Mouse (Mus musculus) forebrain, embryonic 13.5 days (tissue): Measurements from ENCODE around the gene Golga4. TPM values are rescaled to one million over a fixed set of nuclear protein-coding genes. Genes with fewer than 3 reads are reported as not detected.

Experiments used
- ATAC-seq: fragments of 200-750 bp; cut with Nextera tagmentation; 2 replicates; pipeline ENCODE4 v1.8.0; 2017
- H3K27ac ChIP-seq: fragments of 300-500 bp; sonication (generic); 2 replicates; pipeline ENCODE4 v1.5.1; 2015; ENCODE audit warnings: inconsistent platforms, mild to moderate bottlenecking, moderate library complexity
- H3K27me3 ChIP-seq: fragments of 300-500 bp; sonication (generic); 2 replicates; pipeline ENCODE4 v1.6.1; 2015; ENCODE audit warnings: mild to moderate bottlenecking, inconsistent platforms
- H3K36me3 ChIP-seq: fragments of 300-500 bp; sonication (generic); 2 replicates; pipeline ENCODE4 v1.6.1; 2015; ENCODE audit warnings: mild to moderate bottlenecking, inconsistent platforms; ENCODE audit not compliant: poor library complexity, severe bottlenecking
- H3K4me1 ChIP-seq: fragments of 300-500 bp; sonication (generic); 2 replicates; pipeline ENCODE4 v1.6.1; 2015; ENCODE audit warnings: inconsistent platforms
- H3K4me2 ChIP-seq: fragments of 300-500 bp; sonication (generic); 2 replicates; pipeline ENCODE4 v1.6.1; 2015; ENCODE audit warnings: inconsistent platforms, mild to moderate bottlenecking, moderate library complexity
- H3K4me3 ChIP-seq: fragments of 300-500 bp; sonication (generic); 2 replicates; pipeline ENCODE4 v1.5.1; 2015; ENCODE audit warnings: mild to moderate bottlenecking, inconsistent platforms
- H3K9ac ChIP-seq: fragments of 300-500 bp; sonication (generic); 2 replicates; pipeline ENCODE4 v1.6.1; 2015; ENCODE audit warnings: mild to moderate bottlenecking, inconsistent platforms
- H3K9me3 ChIP-seq: fragments of 300-500 bp; sonication (generic); replicated peaks from 2 replicates; pipeline ENCODE4 v1.6.1; 2016; ENCODE audit warnings: inconsistent platforms
- WGBS: fragments of 180-500 bp; shearing (Covaris S2); methylation state at CpG from one replicate; pipeline ENCODE4 v1.1.7; 2015; 5-methylcytosine and 5-hydroxymethylcytosine counted together
- polyA plus RNA-seq: library from polyadenylated mRNA; unstranded; fragments of >200 nt; fragmentation: Nextera tagmentation; extraction: Ambion mirVana; gene quantifications from 2 replicates; pipeline ENCODE4 v1.2.1, GENCODE M21; 2015

Gene Golga4
- polyA plus RNA-seq, 1 experiment from 2014 or later = 54.3 TPM

DNA sequence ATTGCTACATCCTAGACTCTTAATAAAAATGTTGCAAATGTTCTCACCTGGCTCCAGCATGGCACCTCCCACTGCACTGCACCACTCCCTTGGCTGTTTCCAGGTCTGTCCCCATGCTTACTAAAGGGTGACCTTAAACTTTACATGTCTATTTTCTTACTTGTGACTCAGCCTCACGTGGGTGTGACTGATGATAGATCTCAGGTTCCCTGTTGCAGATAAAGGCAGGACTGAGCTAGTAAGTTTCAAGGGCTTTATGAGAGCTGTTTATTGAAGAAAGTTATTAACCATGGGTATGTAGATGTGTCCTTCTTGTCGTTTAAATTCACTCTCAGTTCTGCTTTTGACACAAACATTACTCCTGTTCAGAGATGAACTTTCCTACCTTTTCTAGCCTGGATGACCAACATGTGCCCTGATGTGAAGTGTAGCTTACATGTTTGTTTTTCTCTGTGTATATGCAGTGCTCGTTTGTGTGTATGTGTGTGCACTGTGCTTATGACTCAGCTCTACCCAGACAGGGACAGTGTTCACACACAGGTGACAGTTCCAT is 6.7 kb downstream of the Golga4 start:
- Histone ChIP-seq H3K4me1 (peaks cover 20% of the 10 kb centered on the region), H3K36me3 (peaks cover 23% of the 10 kb centered on the region), H3K9me3 (no peaks in the 10 kb centered on the region), H3K9ac (no peak overlapping the region), H3K4me2 (no peak overlapping the region), H3K27ac (no peak overlapping the region), H3K4me3 (no peak overlapping the region), H3K27me3 (no peaks in the 10 kb centered on the region)
- WGBS = 82% methylated on average over 3 of the region's 3 CpGs
- no peak for ATAC-seq

- WGBS = 94% methylated on average over 6 of the region's 6 CpGs
These were observed 9.4 kb downstream of the Golga4 start for GRCm38 (mm10) chr9:118515476-118515875.

DNA sequence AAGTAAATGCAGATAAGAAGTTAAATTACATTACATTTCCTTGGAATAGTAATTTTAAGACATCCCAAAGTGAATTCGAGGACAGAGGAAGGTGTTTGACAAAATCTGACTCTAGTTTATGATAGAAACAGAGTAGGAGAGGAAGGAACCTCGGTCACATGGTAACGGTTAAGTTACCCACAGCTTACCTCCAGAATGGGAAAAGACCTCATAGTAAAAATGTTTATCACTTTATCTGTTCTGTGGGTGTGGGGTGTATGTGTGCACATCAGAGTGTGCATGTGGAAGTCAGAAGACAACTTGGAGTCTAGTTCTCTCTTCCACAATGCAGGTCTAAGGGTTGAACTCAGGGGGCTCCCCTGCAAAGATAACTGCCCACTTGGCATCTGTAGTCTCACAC is 10.1 kb downstream of the Golga4 start:
- ATAC-seq = no peak
- Histone ChIP-seq H3K4me1 (0 out of 2 replicates have a peak, but pooled peaks cover 4% of the 10 kb centered on the region), H3K4me3 (no peak overlapping the region), H3K4me2 (no peak overlapping the region), H3K27ac (no peak overlapping the region), H3K9me3 (no peaks in the 10 kb centered on the region), H3K27me3 (no peaks in the 10 kb centered on the region), H3K9ac (no peak overlapping the region), H3K36me3 (peaks cover 17% of the 10 kb centered on the region)
- 96% methylated on average over 3 of the region's 3 CpGs for WGBS

More at GRCm38 (mm10) chr9:118515476-118515875, 9.4 kb downstream of the Golga4 start:
- no peak for ATAC-seq
- H3K9me3 ChIP-seq = no peaks in the 10 kb centered on the region
- no peak overlapping the region for H3K4me2 ChIP-seq
- no peak overlapping the region for H3K4me3 ChIP-seq
- no peaks in the 10 kb centered on the region for H3K27me3 ChIP-seq
- H3K9ac ChIP-seq = no peak overlapping the region
- 0 out of 2 replicates have a peak, but pooled peaks cover 4% of the 10 kb centered on the region for H3K4me1 ChIP-seq
- H3K36me3 ChIP-seq = peaks cover 23% of the 10 kb centered on the region
- no peak overlapping the region for H3K27ac ChIP-seq

- no peak for ATAC-seq
- H3K4me3 ChIP-seq = no peak overlapping the region
- H3K9ac ChIP-seq = no peak overlapping the region
- peaks cover 20% of the 10 kb centered on the region for H3K36me3 ChIP-seq
- no peaks in the 10 kb centered on the region for H3K27me3 ChIP-seq
- 0 out of 2 replicates have a peak, but pooled peaks cover 4% of the 10 kb centered on the region for H3K4me1 ChIP-seq
- H3K9me3 ChIP-seq = no peaks in the 10 kb centered on the region
- no peak overlapping the region for H3K4me2 ChIP-seq
- WGBS = 86% methylated on average over 7 of the region's 8 CpGs
- H3K27ac ChIP-seq = no peak overlapping the region
These were observed 11.6 kb downstream of the Golga4 start for GRCm38 (mm10) chr9:118517619-118518018.

DNA sequence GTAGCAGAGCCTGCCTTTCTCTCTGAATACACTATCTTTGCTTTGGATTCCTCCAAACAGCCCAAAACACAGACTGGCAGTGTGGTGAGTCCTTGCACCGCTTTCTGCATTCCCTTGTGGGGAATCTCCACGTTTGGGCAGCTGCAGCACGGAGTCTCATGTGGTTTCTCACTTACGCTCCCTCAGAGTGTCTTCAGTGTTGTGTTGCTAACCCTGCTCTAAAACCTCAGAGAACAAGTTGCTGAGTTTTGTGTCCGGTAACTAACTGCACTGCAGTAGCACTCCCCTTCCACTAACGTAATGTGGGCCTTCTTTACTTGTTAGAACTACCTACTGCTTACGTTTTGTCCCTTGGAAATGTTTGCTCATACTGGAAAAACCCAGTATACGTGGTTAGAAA is 13.0 kb downstream of the Golga4 start:
- no peak overlapping the region for H3K4me2 ChIP-seq
- whole genome bisulfite sequencing = 85% methylated on average over 8 of the region's 8 CpGs
- no peak overlapping the region for H3K27ac ChIP-seq
- H3K4me1 ChIP-seq = 0 out of 2 replicates have a peak, but pooled peaks cover 4% of the 10 kb centered on the region
- H3K36me3 ChIP-seq = peaks cover 30% of the 10 kb centered on the region
- H3K4me3 ChIP-seq = no peak overlapping the region
- no peaks in the 10 kb centered on the region for H3K9me3 ChIP-seq
- H3K27me3 ChIP-seq = no peaks in the 10 kb centered on the region
- H3K9ac ChIP-seq = no peak overlapping the region
- ATAC-seq = no peak

- ATAC-seq = no peak
These were observed 13.9 kb downstream of the Golga4 start for GRCm38 (mm10) chr9:118520011-118520410.

GRCm38 (mm10) chr9:118520858-118521257 is 14.8 kb downstream of the Golga4 start:
- ATAC-seq = no peak
- 39% methylated on average over 3 of the region's 3 CpGs for WGBS
- Histone ChIP-seq H3K9me3 (no peaks in the 10 kb centered on the region), H3K9ac (no peak overlapping the region), H3K4me2 (no peak overlapping the region), H3K36me3 (peaks cover 31% of the 10 kb centered on the region), H3K4me1 (0 out of 2 replicates have a peak, but pooled peaks cover 4% of the 10 kb centered on the region), H3K27ac (no peak overlapping the region), H3K4me3 (no peak overlapping the region), H3K27me3 (no peaks in the 10 kb centered on the region)

More at GRCm38 (mm10) chr9:118520011-118520410, 13.9 kb downstream of the Golga4 start:
- 80% methylated on average over 8 of the region's 8 CpGs for WGBS
- no peak overlapping the region for H3K4me3 ChIP-seq
- no peaks in the 10 kb centered on the region for H3K27me3 ChIP-seq
- H3K9me3 ChIP-seq = no peaks in the 10 kb centered on the region
- H3K9ac ChIP-seq = no peak overlapping the region
- H3K4me1 ChIP-seq = 0 out of 2 replicates have a peak, but pooled peaks cover 4% of the 10 kb centered on the region
- peaks cover 32% of the 10 kb centered on the region for H3K36me3 ChIP-seq
- H3K4me2 ChIP-seq = no peak overlapping the region
- H3K27ac ChIP-seq = no peak overlapping the region

GRCm38 (mm10) chr9:118521659-118522058 is 15.6 kb downstream of the Golga4 start:
- Histone ChIP-seq H3K9ac (no peak overlapping the region), H3K4me2 (no peak overlapping the region), H3K4me3 (no peak overlapping the region), H3K27me3 (no peaks in the 10 kb centered on the region), H3K9me3 (no peaks in the 10 kb centered on the region), H3K27ac (no peak overlapping the region), H3K4me1 (0 out of 2 replicates have a peak, but pooled peaks cover 4% of the 10 kb centered on the region), H3K36me3 (peaks cover 39% of the 10 kb centered on the region)
- ATAC-seq = no peak
- 79% methylated on average over 8 of the region's 8 CpGs for WGBS

GRCm38 (mm10) chr9:118523738-118524137 is 17.7 kb downstream of the Golga4 start:
- H3K27me3 ChIP-seq = no peaks in the 10 kb centered on the region
- H3K36me3 ChIP-seq = peaks cover 57% of the 10 kb centered on the region
- H3K27ac ChIP-seq = no peak overlapping the region
- no peak overlapping the region for H3K4me3 ChIP-seq
- WGBS = 95% methylated on average over 11 of the region's 11 CpGs
- no peaks in the 10 kb centered on the region for H3K9me3 ChIP-seq
- H3K4me1 ChIP-seq = 0 out of 2 replicates have a peak, but pooled peaks cover 4% of the 10 kb centered on the region
- no peak for ATAC-seq
- no peak overlapping the region for H3K4me2 ChIP-seq
- H3K9ac ChIP-seq = no peak overlapping the region

- WGBS = 91% methylated on average over 18 of the region's 18 CpGs
- Histone ChIP-seq H3K36me3 (peaks cover 89% of the 10 kb centered on the region), H3K27me3 (no peaks in the 10 kb centered on the region), H3K4me1 (no peaks in the 10 kb centered on the region), H3K27ac (no peak overlapping the region), H3K9me3 (no peaks in the 10 kb centered on the region), H3K4me3 (no peak overlapping the region), H3K4me2 (no peak overlapping the region), H3K9ac (no peak overlapping the region)
- no peak for ATAC-seq
These were observed 21.0 kb downstream of the Golga4 start for GRCm38 (mm10) chr9:118527056-118527455.

DNA sequence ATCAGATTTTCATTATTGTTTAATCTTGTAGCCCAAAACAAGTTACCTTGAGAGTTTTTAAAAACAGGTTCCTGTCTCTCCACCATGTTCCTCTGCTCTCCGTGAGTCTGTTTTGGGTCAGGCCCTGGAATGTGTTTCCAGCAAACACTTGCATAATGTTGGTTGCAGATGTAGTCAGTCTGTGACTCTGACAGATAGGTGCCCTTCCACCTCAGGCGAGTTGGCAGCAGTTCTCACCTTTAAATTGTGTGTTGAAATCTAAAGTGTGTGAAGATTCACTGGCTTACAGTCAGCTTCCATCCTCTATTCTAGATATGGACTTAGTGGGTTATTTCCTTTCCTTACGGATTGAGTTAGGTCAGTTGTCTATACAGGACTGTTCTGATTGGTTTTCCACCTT is 23.7 kb downstream of the Golga4 start:
- WGBS = 86% methylated on average over 3 of the region's 3 CpGs

DNA sequence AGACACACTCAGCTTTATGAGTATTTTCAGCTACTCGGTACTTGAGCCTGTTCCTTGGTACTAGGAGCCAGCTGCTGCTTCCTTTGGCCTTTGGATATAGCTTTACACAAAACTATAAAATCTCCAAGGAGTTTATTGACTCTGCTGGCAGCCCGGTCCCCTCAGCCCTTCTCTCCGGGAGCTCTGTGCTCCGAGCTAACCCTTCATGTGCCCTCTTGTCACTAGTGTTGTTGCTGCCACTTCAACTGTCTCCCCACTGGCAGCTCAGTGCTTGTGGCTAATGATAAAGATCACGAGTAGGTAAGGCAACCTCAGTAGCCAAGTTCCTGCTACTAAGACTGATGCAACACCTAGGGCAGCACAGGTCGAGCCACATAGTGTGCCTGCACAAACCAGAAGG is 24.6 kb downstream of the Golga4 start:
- peaks cover 89% of the 10 kb centered on the region for H3K36me3 ChIP-seq
- no peak overlapping the region for H3K4me3 ChIP-seq
- WGBS = 90% methylated on average over 6 of the region's 6 CpGs
- no peak overlapping the region for H3K4me2 ChIP-seq
- H3K9me3 ChIP-seq = no peaks in the 10 kb centered on the region
- no peak overlapping the region for H3K27ac ChIP-seq
- no peak for ATAC-seq
- no peaks in the 10 kb centered on the region for H3K4me1 ChIP-seq
- no peak overlapping the region for H3K9ac ChIP-seq
- no peaks in the 10 kb centered on the region for H3K27me3 ChIP-seq

More for the DNA sequence above, 23.7 kb downstream of the Golga4 start:
- Histone ChIP-seq H3K4me1 (no peaks in the 10 kb centered on the region), H3K36me3 (peaks cover 89% of the 10 kb centered on the region), H3K4me2 (no peak overlapping the region), H3K4me3 (no peak overlapping the region), H3K27ac (no peak overlapping the region), H3K9me3 (no peaks in the 10 kb centered on the region), H3K9ac (no peak overlapping the region), H3K27me3 (no peaks in the 10 kb centered on the region)
- no peak for ATAC-seq
